Mouse (Mus musculus) C2C12 (cell line): ENCODE results near the gene Kxd1.

Source experiments
- CEBPB ChIP-seq: IDR thresholded peaks from one replicate; pipeline ENCODE4 v1.6.1; 2011; ENCODE audit warnings: low read depth, mild to moderate bottlenecking, control low read depth, moderate library complexity
- CTCF ChIP-seq: IDR thresholded peaks from one replicate; pipeline ENCODE4 v1.5.1; 2011; ENCODE audit not compliant: control insufficient read depth, insufficient read depth, insufficient read length
- MAX ChIP-seq: IDR thresholded peaks from one replicate; pipeline ENCODE4 v1.6.1; 2011; ENCODE audit warnings: mild to moderate bottlenecking, control low read depth
- MYOG ChIP-seq: IDR thresholded peaks from one replicate; pipeline ENCODE4 v1.6.1; 2011; ENCODE audit not compliant: control insufficient read depth, insufficient read length; ENCODE audit errors: extremely low read depth
- USF1 ChIP-seq: IDR thresholded peaks from one replicate; pipeline ENCODE4 v1.6.1; 2011; ENCODE audit warnings: low read depth, mild to moderate bottlenecking, control low read depth, moderate library complexity

DNA sequence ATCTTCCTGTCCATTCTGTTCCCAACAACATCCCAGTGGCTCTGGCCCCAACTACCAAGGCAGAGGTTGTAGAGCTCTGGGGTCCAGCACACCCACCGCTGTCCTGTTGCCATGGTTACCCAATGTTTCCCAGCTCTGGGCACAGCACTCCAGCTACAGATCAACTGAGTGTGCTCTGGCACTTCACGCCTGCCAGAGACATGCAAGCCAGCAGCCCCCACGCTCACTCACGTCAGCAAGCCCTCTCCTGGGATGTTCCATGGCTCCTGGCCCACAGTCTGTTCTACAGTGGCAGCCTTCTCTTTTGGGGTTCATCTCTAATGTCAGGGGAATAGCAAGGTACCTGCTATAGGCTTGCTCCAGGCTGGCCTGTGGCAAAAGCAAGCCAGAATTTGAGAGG is 64.5 kb downstream of the Kxd1 start:
- no peak for TF ChIP-seq CTCF
- no peak for TF ChIP-seq MAX
- no peak for TF ChIP-seq CEBPB
- no peak for TF ChIP-seq USF1
- no peak for TF ChIP-seq MYOG
